Mouse (Mus musculus) testis, postnatal 14 days (tissue): Measurements from ENCODE around the gene Crhr1.

ENCODE experiments used
- DNase-seq: peaks from one replicate; pipeline ENCODE4 v3.0.0; 2021; ENCODE audit warnings: low spot score

Gene Crhr1

GRCm38 (mm10) chr11:104138976-104139375, 6.3 kb downstream of the Crhr1 start:
- DNase-seq = no peak

- DNase-seq = no peak
Observed at GRCm38 (mm10) chr11:104144930-104145329, 12.3 kb downstream of the Crhr1 start.

- no peak for DNase-seq
Observed at GRCm38 (mm10) chr11:104148787-104149186, 16.1 kb downstream of the Crhr1 start.

- DNase-seq = no peak
Observed at GRCm38 (mm10) chr11:104150911-104151310, 18.3 kb downstream of the Crhr1 start.

GRCm38 (mm10) chr11:104154332-104154731, 21.7 kb downstream of the Crhr1 start:
- no peak for DNase-seq

- no peak for DNase-seq
Observed at GRCm38 (mm10) chr11:104154820-104155635, 22.4 kb downstream of the Crhr1 start.

GRCm38 (mm10) chr11:104155899-104156298, 23.2 kb downstream of the Crhr1 start:
- no peak for DNase-seq

GRCm38 (mm10) chr11:104156391-104156790, 23.7 kb downstream of the Crhr1 start:
- DNase-seq = no peak

GRCm38 (mm10) chr11:104157603-104158259, 25.1 kb downstream of the Crhr1 start:
- DNase-seq = peak; percentile 60

GRCm38 (mm10) chr11:104158260-104158907, 25.7 kb downstream of the Crhr1 start:
- no peak for DNase-seq

- DNase-seq = no peak
Observed at GRCm38 (mm10) chr11:104159769-104160272, 27.2 kb downstream of the Crhr1 start.

GRCm38 (mm10) chr11:104161153-104161552, 28.5 kb downstream of the Crhr1 start:
- no peak for DNase-seq

GRCm38 (mm10) chr11:104164257-104164656, 31.6 kb downstream of the Crhr1 start:
- DNase-seq = no peak

GRCm38 (mm10) chr11:104171281-104171781, 38.7 kb downstream of the Crhr1 start:
- peak; percentile 50 for DNase-seq

GRCm38 (mm10) chr11:104178893-104179292, 46.2 kb downstream of the Crhr1 start:
- DNase-seq = no peak

GRCm38 (mm10) chr11:104179804-104180203, 47.1 kb downstream of the Crhr1 start:
- DNase-seq = no peak

GRCm38 (mm10) chr11:104182141-104182540, 49.5 kb downstream of the Crhr1 start:
- DNase-seq = no peak

- no peak for DNase-seq
Observed at GRCm38 (mm10) chr11:104186135-104186836, 53.6 kb downstream of the Crhr1 start, which contains the start of gene Sppl2c. Gene Sppl2c, plus strand, starts transcription at chr11:104186327.

- DNase-seq = no peak
Observed at GRCm38 (mm10) chr11:104186837-104187150, 54.1 kb downstream of the Crhr1 start.

- DNase-seq = no peak
Observed at GRCm38 (mm10) chr11:104187766-104188165, 55.1 kb downstream of the Crhr1 start.

GRCm38 (mm10) chr11:104190008-104190407, 57.4 kb downstream of the Crhr1 start:
- no peak for DNase-seq

- no peak for DNase-seq
Observed at GRCm38 (mm10) chr11:104195382-104195781, 62.7 kb downstream of the Crhr1 start.
